Mouse (Mus musculus): ENCODE results near the gene Fcer1a. TPM values are rescaled to one million over a fixed set of nuclear protein-coding genes. Genes with fewer than 3 reads are reported as not detected.
"Not testable (repeated sequence)": the region's sequence is repeated elsewhere in the genome, so short reads cannot be mapped to it uniquely, and the experiment has no call there.

The Fcer1a gene
- not detected for total RNA-seq (2021)

GRCm38 (mm10) chr1:173227081-173227480 lies at the start of gene Fcer1a:
Gene Fcer1a (minus strand): TSS chr1:173227214.
- no peak for DNase-seq (ENCODE audit: extremely low spot score in 1 of 2, low spot score in 1 of 2)

- no peak for DNase-seq (ENCODE audit: extremely low spot score in 1 of 2, low spot score in 1 of 2)
Measured at GRCm38 (mm10) chr1:173265701-173266100, 38.7 kb upstream of the Fcer1a start, which contains the start of gene Olfr418. Gene Olfr418 (plus strand): TSS chr1:173266001.

DNA sequence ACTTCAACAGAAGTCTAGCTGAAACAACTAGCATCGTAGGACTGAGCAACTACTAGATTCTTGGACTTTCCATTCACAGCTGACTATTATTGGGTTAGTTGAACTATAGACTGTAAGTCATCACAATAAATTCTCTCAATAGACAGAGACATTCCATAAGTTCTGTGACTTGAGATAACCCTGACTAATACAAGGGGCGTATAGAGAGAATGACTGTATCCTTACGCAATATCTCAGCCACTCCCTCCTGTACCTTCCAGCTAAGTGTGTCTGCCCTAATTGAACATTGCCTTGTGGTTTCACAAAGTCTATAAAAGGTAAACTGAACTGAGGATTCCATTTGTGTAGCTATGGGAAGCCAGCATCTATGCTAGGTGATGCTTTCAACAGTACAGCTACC lies 22.9 kb upstream of the Fcer1a start:
- DNase-seq (ENCODE audit: extremely low spot score in 1 of 2, low spot score in 1 of 2): no peak

GRCm38 (mm10) chr1:173237004-173237403 lies 10.0 kb upstream of the Fcer1a start:
- not testable (repeated sequence) for DNase-seq (ENCODE audit: extremely low spot score in 1 of 2, low spot score in 1 of 2)

- DNase-seq (ENCODE audit: extremely low spot score in 1 of 2, low spot score in 1 of 2): no peak
Measured at GRCm38 (mm10) chr1:173216481-173216880, 10.5 kb downstream of the Fcer1a start.

DNA sequence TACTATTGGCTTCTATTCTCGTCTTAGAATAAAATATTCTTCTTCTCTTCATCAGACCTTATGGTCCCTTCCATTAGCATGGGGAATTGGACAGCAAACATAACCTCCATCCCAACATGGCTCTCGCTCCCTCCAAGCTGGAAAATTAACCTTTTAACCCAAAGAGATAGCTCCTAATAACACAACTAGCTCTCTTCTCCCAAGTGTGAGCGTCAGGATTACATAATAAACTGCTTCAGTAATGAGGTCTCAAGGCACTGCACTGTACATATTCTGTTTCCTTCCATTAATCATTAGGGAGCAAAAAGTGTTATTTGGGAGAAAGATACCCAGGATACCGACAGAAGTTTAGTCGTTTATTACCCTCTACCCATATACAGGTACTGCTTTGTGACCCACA lies 14.9 kb downstream of the Fcer1a start, which contains the start of gene Olfr1404:
Gene Olfr1404 (plus strand): TSS at position 301 of the 400 bp plus-strand sequence.
- DNase-seq (ENCODE audit: extremely low spot score in 1 of 2, low spot score in 1 of 2): no peak

DNA sequence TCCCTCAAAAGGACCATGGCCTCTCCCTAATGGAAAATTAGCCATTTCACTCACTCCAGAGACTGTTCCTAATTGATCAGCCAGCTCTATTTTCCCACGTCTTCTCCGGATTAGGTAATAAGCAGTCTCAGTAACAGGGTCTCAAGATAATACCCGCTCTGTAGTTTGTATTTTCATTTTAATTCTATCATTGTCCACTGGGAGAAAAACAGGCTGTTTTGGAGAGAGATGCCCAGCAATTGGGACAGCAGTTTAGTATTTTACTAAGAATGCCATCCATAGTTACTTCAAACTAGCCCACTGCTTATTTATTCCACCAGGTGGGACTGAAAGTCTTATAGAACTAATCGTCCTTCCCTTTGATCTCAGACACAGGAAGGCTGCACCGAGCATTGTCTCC lies 29.5 kb downstream of the Fcer1a start, which contains the start of gene Olfr218:
Gene Olfr218 (plus strand): TSS at position 301 of the 400 bp plus-strand sequence.
- no peak for DNase-seq (ENCODE audit: extremely low spot score in 1 of 2, low spot score in 1 of 2)

- DNase-seq (ENCODE audit: extremely low spot score in 1 of 2, low spot score in 1 of 2): no peak
Measured at GRCm38 (mm10) chr1:173196359-173196758, 30.7 kb downstream of the Fcer1a start.

DNA sequence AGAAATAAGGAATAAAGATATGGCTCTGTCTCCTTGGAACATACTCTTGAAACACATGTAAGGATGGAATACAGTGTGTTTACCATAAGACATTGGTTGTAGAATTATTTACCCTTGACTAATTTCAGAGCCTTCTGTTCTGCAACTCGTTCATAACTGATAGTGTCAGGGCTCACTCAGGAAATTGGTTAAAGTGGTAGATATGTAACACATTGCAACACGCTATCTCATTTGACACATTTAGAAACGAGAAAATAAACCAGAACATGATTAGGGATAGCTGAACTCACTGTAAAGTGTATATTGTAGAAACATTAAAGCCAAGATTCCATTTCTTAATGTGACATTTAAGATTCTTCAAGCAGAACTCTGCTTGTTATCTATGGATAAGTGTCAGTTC lies 35.0 kb downstream of the Fcer1a start:
- no peak for DNase-seq (ENCODE audit: extremely low spot score in 1 of 2, low spot score in 1 of 2)

DNA sequence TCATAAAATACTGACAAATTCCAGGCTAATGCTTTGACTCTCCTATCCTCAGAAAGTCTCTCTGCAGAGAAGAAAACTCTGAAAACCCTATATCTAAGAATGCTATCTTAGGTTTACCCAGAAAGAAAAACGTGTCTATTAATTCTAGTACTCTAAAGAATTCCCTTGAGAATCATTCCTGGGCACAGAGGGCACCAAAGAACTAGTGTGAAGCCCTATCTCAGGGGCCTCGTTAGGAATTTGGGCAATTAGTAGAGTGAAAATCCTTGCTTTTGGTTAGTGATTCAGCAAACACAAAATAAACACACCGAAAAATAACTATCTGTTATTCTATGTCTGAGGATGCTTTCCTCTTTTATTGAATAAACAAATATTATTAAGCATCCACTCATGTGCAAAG lies 36.5 kb downstream of the Fcer1a start, which contains the start of gene Olfr1406:
Gene Olfr1406 (minus strand): TSS at position 101 of the 400 bp plus-strand sequence.
- no peak for DNase-seq (ENCODE audit: extremely low spot score in 1 of 2, low spot score in 1 of 2)

GRCm38 (mm10) chr1:173174154-173174842 lies 52.7 kb downstream of the Fcer1a start:
- DNase-seq (ENCODE audit: extremely low spot score in 1 of 2, low spot score in 1 of 2): no peak

Other genes with a start within 250 kb of the Fcer1a start
- not detected for gene Olfr1408, start 89.8 kb downstream of the Fcer1a start, total RNA-seq (2021)
- gene Olfr1406, start 36.6 kb downstream of the Fcer1a start, total RNA-seq (2021): not detected
- not detected for gene Olfr218, start 29.4 kb downstream of the Fcer1a start, total RNA-seq (2021)
- gene Olfr1404, start 14.8 kb downstream of the Fcer1a start, total RNA-seq (2021): not detected
- not detected for gene Olfr418, start 38.8 kb upstream of the Fcer1a start, total RNA-seq (2021)
- gene Mptx2, start 50.6 kb upstream of the Fcer1a start, total RNA-seq (2021): not detected
- 10 to 100 TPM; 64.9 to 73.8 TPM for gene Ackr1, start 106.5 kb upstream of the Fcer1a start, total RNA-seq (2021)
- 1 to 10 TPM; 3.2 to 4.6 TPM for gene Aim2, start 123.7 kb upstream of the Fcer1a start, total RNA-seq (2021)
- gene Cadm3, start 140.5 kb upstream of the Fcer1a start, total RNA-seq (2021): 100 to 1,000 TPM; 362 to 370 TPM